Mouse (Mus musculus) MEL (cell line): ENCODE measurements around the gene Zfp575. TPM values are rescaled to one million over a fixed set of nuclear protein-coding genes. Genes with fewer than 3 reads are reported as not detected.
A peak's percentile ranks its signal among the peaks of the same experiment; 100 is the strongest.

ENCODE experiments used
- DNase-seq: peaks from one replicate; pipeline ENCODE4 v3.0.0; 2011; ENCODE audit warnings: low read depth, low spot score
- H3K27ac ChIP-seq: 2 replicates; pipeline ENCODE4 v1.5.1; 2012; ENCODE audit warnings: low read depth, mild to moderate bottlenecking, control low read depth, low read length, moderate library complexity; ENCODE audit not compliant: control insufficient read depth
- H3K27me3 ChIP-seq, 2 experiments: fragments of 150-350 bp in 1 of 2; sonication (generic) in 1 of 2; 2 replicates each; pipeline ENCODE4 v1.6.1; 2012; ENCODE audit warnings: low read length in 2 of 2, mild to moderate bottlenecking in 2 of 2, improper control_type of control experiment in 1 of 2, moderate library complexity in 1 of 2; ENCODE audit not compliant: insufficient read depth in 2 of 2, control insufficient read depth in 1 of 2
- H3K36me3 ChIP-seq, 2 experiments: 2 replicates each; pipeline ENCODE4 v1.6.1; 2012 to 2014; ENCODE audit warnings: low read length in 2 of 2, improper control_type of control experiment in 1 of 2, inconsistent platforms in 1 of 2, mild to moderate bottlenecking in 1 of 2; ENCODE audit not compliant: insufficient read depth in 2 of 2, control insufficient read depth in 1 of 2
- H3K4me1 ChIP-seq, 2 experiments: fragments of 150-350 bp in 1 of 2; sonication (generic) in 1 of 2; 2 replicates each; pipeline ENCODE4 v1.6.1; 2012; ENCODE audit warnings: low read length in 2 of 2, improper control_type of control experiment in 1 of 2, mild to moderate bottlenecking in 1 of 2; ENCODE audit not compliant: insufficient read depth in 2 of 2, control insufficient read depth in 1 of 2
- H3K4me3 ChIP-seq, 2 experiments: fragments of 150-350 bp in 1 of 2; sonication (generic) in 1 of 2; 2 replicates each; pipeline ENCODE4 v1.5.1; 2012; ENCODE audit warnings: low read depth in 2 of 2, low read length in 2 of 2, mild to moderate bottlenecking in 2 of 2, moderate library complexity in 2 of 2, control low read depth in 1 of 2, improper control_type of control experiment in 1 of 2; ENCODE audit not compliant: control insufficient read depth in 1 of 2, insufficient read depth in 1 of 2
- H3K79me2 ChIP-seq: 2 replicates; pipeline ENCODE4 v1.6.1; 2012; ENCODE audit warnings: mild to moderate bottlenecking, low read length, moderate library complexity; ENCODE audit not compliant: control insufficient read depth, poor library complexity, insufficient read depth
- H3K9ac ChIP-seq: 2 replicates; pipeline ENCODE4 v1.6.1; 2012; ENCODE audit warnings: low read depth, mild to moderate bottlenecking, control low read depth, low read length, moderate library complexity; ENCODE audit not compliant: control insufficient read depth, poor library complexity, severe bottlenecking
- H3K9me3 ChIP-seq: fragments of 150-350 bp; sonication (generic); replicated peaks from 2 replicates; pipeline ENCODE4 v1.6.1; 2012; ENCODE audit warnings: mild to moderate bottlenecking, low read length, improper control_type of control experiment, moderate library complexity; ENCODE audit not compliant: insufficient read depth
- CHD1 ChIP-seq: IDR thresholded peaks from 2 replicates; pipeline ENCODE4 v1.6.1; 2012; ENCODE audit warnings: low read depth, mild to moderate bottlenecking, inconsistent platforms, low read length, improper control_type of control experiment
- E2F4 ChIP-seq: IDR thresholded peaks from 2 replicates; pipeline ENCODE4 v1.6.1; 2011; ENCODE audit warnings: low read depth, low read length, improper control_type of control experiment, borderline replicate concordance
- ELF1 ChIP-seq: IDR thresholded peaks from 2 replicates; pipeline ENCODE4 v1.6.1; 2014; ENCODE audit warnings: low read depth, mild to moderate bottlenecking, inconsistent platforms, low read length, improper control_type of control experiment, moderate library complexity
- ETS1 ChIP-seq: IDR thresholded peaks from 2 replicates; pipeline ENCODE4 v1.6.1; 2012; ENCODE audit warnings: low read depth, mild to moderate bottlenecking, inconsistent platforms, low read length, improper control_type of control experiment, moderate library complexity
- HCFC1 ChIP-seq: IDR thresholded peaks from 2 replicates; pipeline ENCODE4 v1.6.1; 2012; ENCODE audit warnings: low read depth, mild to moderate bottlenecking, inconsistent platforms, low read length, improper control_type of control experiment, moderate library complexity
- JUND ChIP-seq: IDR thresholded peaks from 2 replicates; pipeline ENCODE4 v1.6.1; 2011; ENCODE audit warnings: low read depth, mild to moderate bottlenecking, improper control_type of control experiment, low read length
- KAT2A ChIP-seq: conservative IDR thresholded peaks from 2 replicates; pipeline ENCODE4 v1.6.1; 2012; ENCODE audit warnings: low read depth, low read length, improper control_type of control experiment, inconsistent platforms
- MAX ChIP-seq: IDR thresholded peaks from 2 replicates; pipeline ENCODE4 v1.6.1; 2011; ENCODE audit warnings: low read length, improper control_type of control experiment
- MAZ ChIP-seq: IDR thresholded peaks from 2 replicates; pipeline ENCODE4 v1.6.1; 2012; ENCODE audit warnings: low read depth, mild to moderate bottlenecking, inconsistent platforms, low read length, improper control_type of control experiment
- MEF2A ChIP-seq: IDR thresholded peaks from 2 replicates; pipeline ENCODE4 v1.6.1; 2014; ENCODE audit warnings: low read depth, mild to moderate bottlenecking, inconsistent platforms, low read length, improper control_type of control experiment; ENCODE audit not compliant: poor library complexity, insufficient replicate concordance, severe bottlenecking; ENCODE audit errors: extremely low read depth
- MXI1 ChIP-seq: IDR thresholded peaks from 2 replicates; pipeline ENCODE4 v1.6.1; 2011; ENCODE audit warnings: mild to moderate bottlenecking, low read depth, low read length, improper control_type of control experiment
- MYC ChIP-seq: IDR thresholded peaks from 2 replicates; pipeline ENCODE4 v1.6.1; 2011; ENCODE audit warnings: low read depth, mild to moderate bottlenecking, low read length, improper control_type of control experiment, moderate library complexity
- NELFE ChIP-seq: IDR thresholded peaks from 2 replicates; pipeline ENCODE4 v1.6.1; 2011; ENCODE audit warnings: low read depth, low read length, improper control_type of control experiment
- NRF1 ChIP-seq: IDR thresholded peaks from 2 replicates; pipeline ENCODE4 v1.6.1; 2014; ENCODE audit warnings: low read depth, mild to moderate bottlenecking, inconsistent platforms, low read length, improper control_type of control experiment, moderate library complexity; ENCODE audit not compliant: poor library complexity, insufficient read depth, severe bottlenecking
- POLR2A ChIP-seq, 2 experiments: IDR thresholded peaks; 2 replicates each; pipeline ENCODE4 v1.6.1; 2011 to 2012; ENCODE audit warnings: low read length in 2 of 2, mild to moderate bottlenecking in 2 of 2, control low read depth in 1 of 2, improper control_type of control experiment in 1 of 2, low read depth in 1 of 2, moderate library complexity in 1 of 2; ENCODE audit not compliant: control insufficient read depth in 1 of 2, insufficient read depth in 1 of 2, poor library complexity in 1 of 2
- POLR2AphosphoS5 ChIP-seq: IDR thresholded peaks from 2 replicates; pipeline ENCODE4 v1.6.1; 2012; ENCODE audit warnings: low read depth, borderline replicate concordance, mild to moderate bottlenecking, inconsistent platforms, low read length, moderate library complexity, mixed read lengths
- RAD21 ChIP-seq: IDR thresholded peaks from 2 replicates; pipeline ENCODE4 v1.6.1; 2011; ENCODE audit warnings: mild to moderate bottlenecking, low read depth, low read length, improper control_type of control experiment
- RCOR1 ChIP-seq: IDR thresholded peaks from 2 replicates; pipeline ENCODE4 v1.6.1; 2012; ENCODE audit warnings: low read depth, mild to moderate bottlenecking, inconsistent platforms, low read length, improper control_type of control experiment
- SIN3A ChIP-seq: IDR thresholded peaks from 2 replicates; pipeline ENCODE4 v1.6.1; 2012; ENCODE audit warnings: low read length, improper control_type of control experiment, inconsistent platforms
- TAL1 ChIP-seq: IDR thresholded peaks from 2 replicates; pipeline ENCODE4 v1.6.1; 2012; ENCODE audit warnings: mild to moderate bottlenecking, inconsistent platforms, low read length, moderate library complexity, mixed read lengths
- TBP ChIP-seq: IDR thresholded peaks from 2 replicates; pipeline ENCODE4 v1.8.0; 2011; ENCODE audit warnings: low read depth, low read length, improper control_type of control experiment
- TCF12 ChIP-seq: IDR thresholded peaks from 2 replicates; pipeline ENCODE4 v1.6.1; 2014; ENCODE audit warnings: low read depth, mild to moderate bottlenecking, inconsistent platforms, low read length, improper control_type of control experiment, moderate library complexity
- UBTF ChIP-seq: IDR thresholded peaks from 2 replicates; pipeline ENCODE4 v1.6.1; 2012; ENCODE audit warnings: low read depth, mild to moderate bottlenecking, inconsistent platforms, low read length, improper control_type of control experiment, moderate library complexity, borderline replicate concordance; ENCODE audit not compliant: insufficient read depth
- USF1 ChIP-seq: IDR thresholded peaks from 2 replicates; pipeline ENCODE4 v1.6.1; 2014; ENCODE audit warnings: low read depth, mild to moderate bottlenecking, inconsistent platforms, low read length, improper control_type of control experiment, moderate library complexity
- ZKSCAN1 ChIP-seq: IDR thresholded peaks from 2 replicates; pipeline ENCODE4 v1.6.1; 2012; ENCODE audit warnings: low read depth, mild to moderate bottlenecking, inconsistent platforms, low read length, improper control_type of control experiment, moderate library complexity
- ZMIZ1 ChIP-seq: IDR thresholded peaks from 2 replicates; pipeline ENCODE4 v1.6.1; 2012; ENCODE audit warnings: low read depth, mild to moderate bottlenecking, inconsistent platforms, low read length, improper control_type of control experiment, moderate library complexity
- ZNF384 ChIP-seq: IDR thresholded peaks from 2 replicates; pipeline ENCODE4 v1.6.1; 2012; ENCODE audit warnings: low read depth, mild to moderate bottlenecking, inconsistent platforms, low read length, improper control_type of control experiment
- polyA plus RNA-seq, 2 experiments: library from polyadenylated mRNA; stranded (reverse) in 1 of 2; unstranded in 1 of 2; fragments of >175 nt in 1 of 2; fragments of >200 nt in 1 of 2; gene quantifications; 2 replicates each; pipeline versions ENCODE4 v1.2.1 to v1.2.4; 2012; ENCODE audit warnings: low replicate concordance in 2 of 2, low read depth in 1 of 2; ENCODE audit not compliant: insufficient read length in 2 of 2, insufficient read depth in 1 of 2, missing spikeins in 1 of 2
- total RNA-seq: library from RNA; depleted of rRNA; stranded (reverse); fragments of 300-350 nt; gene quantifications from 2 replicates; pipeline ENCODE4 v1.2.3, GENCODE M21; 2012

Gene Zfp575
- total and polyA plus RNA-seq, 3 experiments = 0.50 to 0.58 TPM; not detected in 1

GRCm38 (mm10) chr7:24547534-24548036 is 39.9 kb downstream of the Zfp575 start:
- TF ChIP-seq MEF2A (no peak), JUND (no peak), RAD21 (no peak), NELFE (no peak), KAT2A (no peak), RCOR1 (no peak), ZNF384 (no peak), POLR2A (IDR thresholded peaks at IDR 0.05; ENCODE audit: control insufficient read depth in 1 of 2, insufficient read depth in 1 of 2, low read depth in 1 of 2, low read length in 2 of 2, poor library complexity in 1 of 2) (no peak), ZKSCAN1 (no peak), HCFC1 (no peak)
- TF ChIP-seq, all 39 proteins: peak for 0
- Histone ChIP-seq H3K27ac (peak overlapping the region; percentile 65), H3K36me3 (no peaks in the 10 kb centered on the region; a peak in 1 of 4 replicates), H3K79me2 (peaks cover 9% of the 10 kb centered on the region), H3K4me3 (peak overlapping the region; percentile 84 to 93), H3K9me3 (no peaks in the 10 kb centered on the region), H3K4me1 (peaks cover 0 to 9% of the 10 kb centered on the region in 2 experiments; a peak in 2 of 4 replicates), H3K27me3 (no peaks in the 10 kb centered on the region), H3K9ac (peak overlapping the region; percentile 96)
- DNase-seq = no peak

- Histone ChIP-seq H3K9ac (peak overlapping the region; percentile 96), H3K27me3 (no peaks in the 10 kb centered on the region), H3K4me1 (peaks cover 0 to 9% of the 10 kb centered on the region in 2 experiments; a peak in 2 of 4 replicates), H3K27ac (peak overlapping the region; percentile 65), H3K79me2 (peaks cover 9% of the 10 kb centered on the region), H3K4me3 (peak overlapping the region; percentile 84 to 93), H3K9me3 (no peaks in the 10 kb centered on the region), H3K36me3 (no peaks in the 10 kb centered on the region; a peak in 1 of 4 replicates)
- DNase-seq = peak; percentile 99
- TF ChIP-seq UBTF = no peak
- TF ChIP-seq POLR2AphosphoS5 = no peak
- peak; percentile 74 to 78; a peak in 3 of 4 replicates for TF ChIP-seq POLR2A (IDR thresholded peaks at IDR 0.05; ENCODE audit: control insufficient read depth in 1 of 2, insufficient read depth in 1 of 2, low read depth in 1 of 2, low read length in 2 of 2, poor library complexity in 1 of 2)
- no peak for TF ChIP-seq TBP
- peak; percentile 99 for TF ChIP-seq SIN3A
- TF ChIP-seq CHD1 = no peak
- TF ChIP-seq MXI1 = peak; percentile 96
- TF ChIP-seq USF1 = peak; percentile 29; the same call in 1 of the 2 replicates
- TF ChIP-seq RAD21 = no peak
- TF ChIP-seq MYC = peak; percentile 35; the same call in 1 of the 2 replicates
- peak; percentile 86; the same call in 1 of the 2 replicates for TF ChIP-seq MAZ
- TF ChIP-seq MEF2A = no peak
- no peak for TF ChIP-seq ZNF384
- TF ChIP-seq E2F4 = 0 out of 2 replicates have a peak, but pooled peaks have one; percentile 28
- peak; percentile 35 for TF ChIP-seq TCF12
- TF ChIP-seq ELF1 = peak; percentile 88
- 0 out of 2 replicates have a peak, but pooled peaks have one; percentile 34 for TF ChIP-seq RCOR1
- peak; percentile 66 for TF ChIP-seq ZMIZ1
- no peak; the same call in 1 of the 2 replicates for TF ChIP-seq TAL1
- TF ChIP-seq MAX = peak; percentile 46; the same call in 1 of the 2 replicates
- TF ChIP-seq ETS1 = peak; percentile 27; the same call in 1 of the 2 replicates
- TF ChIP-seq NRF1 = peak; percentile 96
Measured at GRCm38 (mm10) chr7:24546634-24547389, 40.6 kb downstream of the Zfp575 start.
